Mouse (Mus musculus): Measurements from ENCODE around the gene Ifrd1.

DNA sequence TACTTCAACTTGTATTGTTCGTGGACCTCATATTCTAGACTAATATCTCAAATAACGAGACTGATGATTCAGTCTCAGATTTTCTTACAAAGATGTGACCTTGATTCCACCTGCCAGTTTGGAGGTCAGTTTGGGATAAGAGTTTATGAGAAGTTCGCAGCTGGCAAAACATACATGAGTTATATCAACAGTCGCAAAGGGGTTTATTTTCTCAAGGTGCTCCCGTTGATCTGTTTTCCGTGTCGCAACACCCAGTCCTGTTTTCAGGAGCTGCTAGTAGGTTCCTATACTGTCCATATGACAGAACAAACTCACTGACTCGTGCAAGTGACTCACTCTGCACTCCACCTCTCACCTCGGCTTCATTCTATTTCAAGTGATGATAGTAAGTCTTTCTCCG is 24.6 kb downstream of the Ifrd1 start:
- TF ChIP-seq POLR2A (IDR thresholded peaks at IDR 0.05; ENCODE audit: borderline replicate concordance, extremely low read depth, insufficient read depth, insufficient read length, poor library complexity, severe bottlenecking) (no peak), CTCF (IDR thresholded peaks at IDR 0.05; ENCODE audit: borderline replicate concordance, extremely low read depth, insufficient read depth, insufficient read length) (no peak)

Data from brain, embryonic 14.5 days (tissue).